Mouse (Mus musculus) CD4-positive, CD25-positive, alpha-beta regulatory T cell, adult 4 months (primary cell): ENCODE results near the gene Tmem33. TPM values are rescaled to one million over a fixed set of nuclear protein-coding genes. Genes with fewer than 3 reads are reported as not detected.

Source experiments
- ATAC-seq: one replicate; pipeline ENCODE4 v1.8.0; 2017
- polyA plus RNA-seq, 2 experiments: library from polyadenylated mRNA; unstranded; fragments of 100-300 nt; shearing (Covaris generic); gene quantifications; one replicate each; pipeline ENCODE4 v1.2.1; 2017

The Tmem33 gene
- 10 to 100 TPM; 50.2 to 60.8 TPM for polyA plus RNA-seq

GRCm38 (mm10) chr5:67260531-67261371 is at the start of gene Tmem33:
TSS of gene Tmem33 (plus strand) at chr5:67260565.
- ATAC-seq, result peak; percentile 93

GRCm38 (mm10) chr5:67213168-67213567 is 47.2 kb upstream of the Tmem33 start:
- ATAC-seq, result no peak

GRCm38 (mm10) chr5:67215121-67216030 is 45.0 kb upstream of the Tmem33 start:
- no peak for ATAC-seq

- ATAC-seq, result no peak
Measured at GRCm38 (mm10) chr5:67216031-67216778, 44.2 kb upstream of the Tmem33 start.

- no peak for ATAC-seq
Measured at GRCm38 (mm10) chr5:67216779-67217095, 43.6 kb upstream of the Tmem33 start.

- no peak for ATAC-seq
Measured at GRCm38 (mm10) chr5:67221901-67222300, 38.5 kb upstream of the Tmem33 start.

- no peak for ATAC-seq
Measured at GRCm38 (mm10) chr5:67222440-67223390, 37.6 kb upstream of the Tmem33 start.

- no peak for ATAC-seq
Measured at GRCm38 (mm10) chr5:67223391-67224121, 36.8 kb upstream of the Tmem33 start.

- ATAC-seq, result no peak
Measured at GRCm38 (mm10) chr5:67224122-67224502, 36.3 kb upstream of the Tmem33 start.

GRCm38 (mm10) chr5:67225758-67226157 is 34.6 kb upstream of the Tmem33 start:
- no peak for ATAC-seq

GRCm38 (mm10) chr5:67227261-67227660 is 33.1 kb upstream of the Tmem33 start:
- ATAC-seq, result no peak

GRCm38 (mm10) chr5:67227682-67228444 is 32.5 kb upstream of the Tmem33 start:
- ATAC-seq, result no peak

- no peak for ATAC-seq
Measured at GRCm38 (mm10) chr5:67234682-67235081, 25.7 kb upstream of the Tmem33 start.

- no peak for ATAC-seq
Measured at GRCm38 (mm10) chr5:67235462-67235861, 24.9 kb upstream of the Tmem33 start.

- ATAC-seq, result peak; percentile 33
Measured at GRCm38 (mm10) chr5:67236601-67237000, 23.8 kb upstream of the Tmem33 start.

GRCm38 (mm10) chr5:67238303-67238702 is 22.1 kb upstream of the Tmem33 start:
- ATAC-seq, result no peak

GRCm38 (mm10) chr5:67241713-67242112 is 18.7 kb upstream of the Tmem33 start:
- ATAC-seq, result no peak

- ATAC-seq, result no peak
Measured at GRCm38 (mm10) chr5:67243231-67243630, 17.1 kb upstream of the Tmem33 start.

GRCm38 (mm10) chr5:67252261-67252660 is 8.1 kb upstream of the Tmem33 start:
- no peak for ATAC-seq

GRCm38 (mm10) chr5:67255664-67256063 is 4.7 kb upstream of the Tmem33 start:
- ATAC-seq, result no peak
